Mouse (Mus musculus): ENCODE data around the gene Ybx3.
A peak's percentile ranks its signal among the peaks of the same experiment; 100 is the strongest.

Ybx3 gene

DNA sequence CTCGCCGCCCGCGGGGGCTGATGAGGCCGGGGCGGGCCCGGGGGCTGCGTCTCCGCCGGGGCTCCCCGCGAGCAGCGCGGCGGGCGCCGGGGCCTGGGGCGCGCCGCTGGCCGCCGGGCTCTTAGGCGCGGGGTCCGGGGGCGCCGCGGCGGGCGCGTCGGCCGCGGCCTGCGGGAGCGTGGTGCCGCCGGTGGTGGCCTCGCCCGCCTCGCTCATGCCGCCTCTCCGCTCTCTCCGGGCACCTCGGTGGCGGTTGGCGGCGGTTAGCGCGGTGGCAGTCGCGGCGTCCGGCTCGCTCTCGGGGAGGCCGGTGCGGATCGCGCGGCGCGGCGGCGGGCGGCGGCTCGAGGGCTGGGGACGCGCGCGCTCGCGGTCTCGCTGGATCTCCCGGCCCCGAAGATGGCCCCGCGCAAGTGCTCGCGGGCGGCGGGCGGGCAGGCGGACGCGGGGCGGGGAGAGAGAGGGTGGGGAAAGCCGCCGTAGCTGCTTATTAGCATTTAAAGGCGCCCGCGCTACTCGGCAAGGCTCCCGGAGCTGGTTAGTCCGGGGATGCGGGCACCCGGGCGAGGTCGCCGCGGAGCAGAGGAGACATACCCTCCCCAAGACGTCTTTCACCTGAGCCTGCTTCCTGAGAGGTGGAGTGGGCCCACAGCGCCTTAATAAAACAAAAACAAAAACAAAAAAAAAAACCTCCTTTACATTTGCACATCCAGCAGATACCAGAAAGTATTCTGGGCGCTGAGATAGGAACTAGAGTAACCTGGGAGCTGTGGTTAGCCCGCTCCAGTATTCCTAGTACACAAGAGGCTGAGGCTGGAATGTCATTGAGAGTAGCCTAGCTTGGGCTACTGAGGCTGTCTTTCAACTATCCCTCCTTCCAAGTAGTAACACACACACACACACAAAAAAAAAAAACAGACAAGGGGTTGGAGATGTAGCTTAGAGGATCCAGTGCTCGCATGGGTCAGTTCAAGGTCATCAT, at the start of gene Ybx3:
Ybx3 (minus strand) TSS at position 437 of the 982 bp plus-strand sequence.
- DNase-seq: peak; percentile 68

DNA sequence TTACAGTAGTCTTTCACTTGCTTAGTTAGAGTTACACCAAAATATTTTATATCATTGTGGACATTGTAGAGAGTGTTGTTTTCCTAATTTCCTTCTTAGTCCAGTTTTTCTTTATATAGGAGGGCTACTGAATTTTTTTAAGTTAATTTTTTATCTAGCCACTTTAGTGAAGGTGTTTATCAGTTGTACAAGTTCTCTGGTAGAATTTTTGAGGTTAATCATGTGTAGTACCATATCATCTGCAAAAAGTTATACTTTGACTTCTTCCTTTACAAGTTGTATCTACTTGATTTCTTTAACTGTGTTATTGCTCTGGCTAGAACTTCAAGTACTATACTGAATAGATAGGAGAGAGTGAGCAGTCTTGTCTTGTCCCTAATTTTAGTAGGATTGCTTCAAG, 48.4 kb upstream of the Ybx3 start:
- DNase-seq: no peak

DNA sequence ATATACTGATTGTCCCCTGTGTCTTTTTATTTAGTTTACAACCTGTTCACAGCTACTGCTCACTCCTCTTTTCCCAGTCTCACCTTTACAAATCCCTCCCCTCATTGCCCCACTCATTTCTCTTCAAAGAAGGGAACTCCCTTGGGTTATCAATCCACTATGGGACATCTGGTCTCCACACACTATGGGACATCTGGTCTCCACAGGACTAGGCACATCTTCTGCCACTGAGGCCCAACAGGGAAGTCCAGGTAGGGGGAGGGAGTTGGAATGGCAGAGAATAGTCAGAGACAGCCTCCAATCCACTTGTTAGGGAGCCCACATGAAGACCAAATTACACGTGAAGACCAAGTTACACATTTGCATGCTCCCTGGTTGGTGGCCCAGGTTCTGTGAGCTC, 45.8 kb upstream of the Ybx3 start:
- no peak for DNase-seq

DNA sequence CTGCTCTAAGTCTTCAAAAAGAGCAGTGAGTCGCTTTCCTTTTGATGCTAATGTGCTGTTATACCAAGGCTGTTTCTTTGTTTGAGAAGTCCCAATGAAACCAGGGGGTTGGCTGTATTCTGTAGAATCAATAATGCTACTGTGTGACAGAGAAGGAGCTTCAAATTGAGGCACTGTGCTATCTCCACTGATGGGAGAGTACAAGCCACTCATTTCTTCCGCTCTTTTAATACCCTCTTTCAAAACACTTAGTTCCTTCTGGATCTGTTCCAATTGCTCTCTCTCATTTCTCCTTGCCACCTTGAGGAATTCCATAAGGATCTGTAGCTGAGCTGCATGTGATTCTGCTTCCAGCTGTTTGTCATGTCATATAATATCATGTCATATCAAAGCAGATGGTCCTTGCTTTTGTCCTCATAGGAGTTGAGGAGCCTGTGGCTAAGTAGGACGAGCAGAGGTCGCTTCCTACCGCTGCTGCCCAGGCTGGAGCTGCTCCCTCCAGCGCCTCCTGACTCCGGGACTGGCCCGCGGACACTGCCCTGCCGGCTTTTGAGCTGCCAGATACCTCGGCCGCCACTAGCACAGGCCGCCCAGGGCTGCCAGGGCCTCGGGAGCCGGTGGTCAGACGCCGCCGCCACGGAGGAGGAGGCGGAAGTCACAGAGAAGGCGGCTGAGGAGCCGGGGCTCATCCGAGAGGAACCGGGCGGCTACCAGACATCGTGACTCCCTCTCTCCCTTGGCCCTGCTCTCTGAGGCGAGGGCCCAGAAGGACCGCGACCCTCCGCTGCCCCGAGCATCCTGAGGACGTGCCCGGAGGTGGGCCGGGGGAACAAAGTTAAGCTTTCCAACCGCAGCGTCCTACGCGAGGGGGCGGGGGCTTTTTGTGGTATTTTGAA, 45.1 kb upstream of the Ybx3 start:
- no peak for DNase-seq

DNA sequence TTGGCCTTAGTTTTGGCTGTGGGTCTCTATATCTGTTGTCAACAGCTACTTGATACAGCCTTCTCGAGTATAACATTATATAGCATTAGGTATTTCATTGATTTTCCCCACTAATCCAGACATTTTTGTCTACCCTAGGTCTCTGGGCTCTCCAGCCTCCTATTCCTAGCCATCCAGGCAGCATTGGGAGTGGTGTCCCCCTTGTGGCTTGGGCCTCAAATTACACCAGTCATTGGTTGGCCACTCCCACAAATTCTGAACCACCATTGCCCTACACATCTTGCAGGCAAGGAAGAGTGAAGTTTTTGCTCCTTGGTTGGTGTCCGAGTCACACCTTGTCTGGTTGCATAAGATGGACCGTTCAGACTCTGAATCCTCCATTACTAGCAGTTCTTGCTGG, 33.3 kb upstream of the Ybx3 start:
- DNase-seq: peak; percentile 16

DNA sequence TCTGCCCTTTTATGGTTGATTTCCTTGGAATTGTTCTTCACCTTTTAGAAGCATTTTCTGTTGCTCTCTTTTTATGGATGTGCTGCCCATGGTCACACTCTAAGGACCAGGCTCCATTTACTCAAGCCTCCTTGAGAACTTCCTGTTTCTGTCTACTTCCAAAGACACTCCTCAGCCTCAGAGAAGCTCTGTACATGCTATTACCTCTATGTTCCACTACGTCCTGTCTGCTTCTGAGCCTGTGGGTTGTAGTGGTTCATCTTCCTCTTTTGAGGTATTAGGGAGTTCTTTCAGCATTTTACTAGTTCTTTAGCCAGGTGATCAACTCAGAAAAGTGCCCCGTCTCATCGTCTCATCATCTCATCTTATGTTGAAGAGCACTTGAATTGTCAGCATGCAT, 31.3 kb upstream of the Ybx3 start:
- no peak for DNase-seq

DNA sequence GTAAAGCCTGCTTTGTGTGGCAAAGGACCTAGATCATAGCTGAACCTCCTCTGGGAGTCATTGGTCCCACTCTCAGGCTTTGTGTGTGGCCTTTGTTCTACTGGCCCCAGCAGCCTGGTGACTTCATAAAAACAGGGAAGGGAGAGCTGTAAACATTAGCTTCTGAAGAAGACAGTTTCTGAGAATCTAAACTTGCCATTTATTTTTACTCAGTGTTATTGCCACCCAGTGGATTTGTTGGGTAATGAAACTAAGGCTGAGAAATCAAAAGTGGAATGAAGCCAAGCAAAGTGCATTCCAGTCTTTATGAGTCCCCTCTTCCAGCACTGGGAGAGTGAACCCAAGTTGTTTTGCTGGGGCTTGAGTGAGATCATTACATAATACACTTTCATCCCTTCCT, 30.5 kb upstream of the Ybx3 start:
- DNase-seq: no peak

DNA sequence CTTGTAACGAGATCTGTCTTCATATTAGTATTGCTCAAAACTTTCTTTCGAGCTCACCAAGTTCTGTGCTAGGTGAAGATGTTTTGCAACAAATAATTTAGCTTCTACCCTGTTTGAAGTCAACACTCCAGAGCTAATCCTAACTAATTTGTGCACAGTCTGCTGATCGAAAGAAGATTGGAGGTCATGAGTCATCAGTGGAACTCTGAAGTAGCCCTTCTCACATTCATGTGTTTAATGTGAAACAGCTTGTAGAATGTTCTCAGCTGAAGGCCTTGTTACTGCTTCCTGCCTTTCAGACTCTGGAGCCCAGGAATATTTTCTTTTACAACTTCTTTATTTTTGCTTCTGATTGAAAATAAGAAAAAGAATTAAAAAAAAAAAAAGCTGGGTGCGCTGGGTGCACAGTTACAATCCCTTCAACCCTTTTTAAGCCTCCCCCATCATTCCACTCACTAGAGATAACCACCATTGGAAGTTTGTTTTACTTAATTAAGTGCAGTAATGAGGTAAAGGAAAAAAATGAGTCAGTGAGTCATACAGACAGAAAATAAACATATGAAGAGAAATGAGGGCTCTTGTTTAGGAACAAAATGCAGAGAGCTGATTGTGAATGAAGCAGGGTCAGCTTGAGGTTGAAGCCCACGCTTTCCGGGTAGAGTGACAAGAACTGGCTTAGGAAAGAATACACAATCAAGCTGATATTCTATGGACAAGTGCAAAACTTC, 23.0 kb upstream of the Ybx3 start:
- no peak for DNase-seq

DNA sequence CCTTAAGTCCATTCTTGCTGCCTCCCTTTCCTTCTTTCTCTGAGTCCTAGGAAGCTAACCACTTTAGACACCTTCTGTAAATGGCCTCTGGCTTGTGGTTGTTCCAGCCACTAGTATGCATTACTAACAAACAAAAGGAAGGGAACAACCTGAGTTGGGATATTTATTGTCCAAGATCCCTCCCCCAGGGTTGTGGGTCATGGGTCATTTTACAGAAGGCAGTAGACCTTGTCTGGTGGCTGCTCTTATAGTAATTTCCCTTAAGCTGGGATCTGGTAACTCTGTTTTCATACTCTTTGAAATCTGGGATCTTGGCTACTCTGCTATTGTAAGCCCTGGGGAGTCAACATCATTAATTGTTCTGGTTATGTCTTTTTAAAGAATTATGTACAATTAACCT, 18.7 kb upstream of the Ybx3 start:
- DNase-seq: no peak

DNA sequence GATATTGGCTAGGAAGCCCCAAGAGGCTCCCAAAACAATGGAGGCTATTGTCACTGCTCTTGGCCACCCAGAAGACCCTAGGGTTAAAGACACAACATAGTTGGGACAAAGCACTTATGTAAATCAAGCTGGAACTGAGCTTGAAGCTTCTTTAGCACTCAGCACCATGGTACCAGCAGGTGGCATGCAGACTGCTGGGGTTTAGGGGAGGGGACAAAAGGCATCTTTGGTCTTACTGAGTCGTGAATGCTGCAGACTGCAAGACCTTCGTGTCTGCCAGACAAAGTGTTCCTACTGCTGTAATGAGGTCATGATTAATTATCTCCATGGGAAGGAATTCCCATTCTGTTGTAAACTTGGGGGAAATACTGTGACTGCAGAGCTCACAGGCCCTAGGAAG, 17.6 kb upstream of the Ybx3 start:
- DNase-seq: no peak

DNA sequence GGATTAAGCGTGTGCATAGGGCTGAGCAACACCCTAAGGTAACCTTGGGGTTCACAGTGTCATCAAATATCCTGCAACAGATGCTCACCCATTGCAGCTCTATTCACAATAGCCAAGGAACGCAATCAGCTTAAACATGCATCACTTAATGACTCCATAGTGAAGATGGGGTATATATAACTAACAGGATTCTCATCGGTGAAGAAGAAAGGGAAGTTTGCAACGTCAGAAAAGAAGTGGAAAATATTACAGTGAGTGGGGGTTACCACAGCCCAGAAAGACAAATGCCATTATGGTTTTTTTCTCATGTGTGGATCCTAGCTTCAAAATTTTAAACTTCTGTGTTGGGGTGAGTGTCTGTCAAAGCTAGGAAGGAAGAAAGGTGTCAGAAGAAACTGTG, 16.9 kb upstream of the Ybx3 start:
- no peak for DNase-seq

DNA sequence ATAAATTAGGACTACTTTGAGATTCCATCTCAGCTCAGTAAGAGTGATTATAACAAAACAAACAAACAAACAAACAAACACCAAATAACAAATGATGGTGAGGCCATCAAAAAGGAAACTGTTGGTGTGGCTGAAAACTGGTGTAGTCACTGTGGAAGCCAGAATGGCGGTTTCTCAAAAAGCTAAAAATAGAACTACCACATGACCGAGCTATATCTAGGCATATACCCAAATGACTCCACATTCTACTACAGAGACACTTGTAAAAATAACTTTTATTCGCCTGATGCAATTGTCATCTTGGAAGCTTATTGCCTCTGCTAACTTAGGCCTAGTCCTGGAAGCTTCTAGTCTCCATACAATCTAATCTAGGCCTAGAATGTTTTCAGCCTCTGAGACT, 16.0 kb upstream of the Ybx3 start:
- no peak for DNase-seq

DNA sequence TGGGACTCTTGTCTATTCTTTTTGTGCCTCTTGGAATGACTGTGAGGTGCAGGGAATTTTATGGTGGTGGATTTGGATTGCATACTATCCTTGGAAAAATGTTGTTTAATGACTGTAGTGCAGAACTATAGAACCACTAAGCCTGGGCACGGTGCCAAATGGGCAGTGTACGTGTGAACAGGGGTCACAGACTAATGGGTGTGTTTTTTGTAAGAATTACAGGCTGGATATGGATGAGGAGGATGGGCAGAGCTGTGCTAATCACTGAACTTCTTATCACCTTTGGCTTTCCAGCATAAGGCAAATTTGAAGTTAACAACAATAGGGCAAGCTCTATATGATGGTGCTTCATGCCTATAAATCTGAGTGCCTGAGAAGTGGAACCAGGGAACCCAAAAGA, 14.8 kb upstream of the Ybx3 start:
- no peak for DNase-seq

DNA sequence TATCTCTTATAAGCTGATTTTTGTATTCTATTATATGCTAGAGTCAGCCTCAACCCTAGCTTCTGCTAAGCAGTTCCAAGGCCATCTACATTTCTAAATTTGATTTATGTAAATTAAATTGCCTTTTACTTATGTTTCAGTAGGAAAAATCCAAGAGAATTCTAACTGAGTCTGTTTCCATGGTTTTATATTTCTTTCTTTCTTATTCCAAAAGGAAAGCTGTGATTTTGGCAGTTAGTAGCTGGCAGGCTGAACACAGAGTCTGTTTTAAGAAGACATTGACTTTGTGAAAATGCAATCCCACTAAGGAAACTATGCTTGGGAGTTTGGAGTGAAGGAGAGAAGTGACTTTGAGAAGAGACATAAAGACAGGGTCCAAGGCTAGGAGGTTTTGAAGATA, 14.3 kb upstream of the Ybx3 start:
- DNase-seq: no peak

DNA sequence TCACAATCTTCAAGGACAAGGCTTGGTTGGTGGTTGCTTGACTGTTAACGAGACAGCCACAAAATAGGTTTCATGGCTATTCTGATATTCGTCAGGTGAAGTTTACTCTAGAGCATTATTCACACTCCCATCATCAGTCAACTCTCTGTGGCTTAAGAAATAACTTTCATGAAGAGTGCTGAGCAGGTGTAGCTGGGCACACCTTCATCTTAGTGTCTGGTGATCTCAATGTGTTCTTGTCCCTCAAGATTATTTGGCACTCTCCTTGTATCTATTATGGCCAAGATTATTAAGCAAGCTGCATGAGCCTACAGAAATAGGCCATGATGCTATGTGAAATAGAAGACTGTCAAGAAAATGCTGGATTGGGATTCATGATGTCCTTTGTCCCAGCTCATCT, 13.0 kb upstream of the Ybx3 start:
- DNase-seq: no peak

DNA sequence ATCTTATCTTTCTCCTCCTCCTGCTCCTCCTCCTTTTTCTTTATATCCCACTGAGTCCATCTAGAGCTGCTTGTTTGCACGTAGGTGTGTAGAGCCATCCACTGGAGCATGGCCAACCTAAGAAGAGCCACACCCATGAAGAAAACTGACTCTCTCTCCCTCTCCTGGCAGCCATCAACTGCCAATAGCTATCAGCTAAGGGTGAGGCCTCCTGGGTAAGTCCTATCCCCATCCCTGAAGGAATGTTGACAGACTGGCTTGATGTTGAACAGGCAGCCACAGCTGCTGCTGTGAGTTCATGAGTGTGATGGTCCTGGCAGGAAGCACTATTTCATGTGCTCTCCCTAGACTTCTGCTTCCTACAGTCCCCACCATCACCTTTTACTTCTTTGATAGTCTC, 8.4 kb upstream of the Ybx3 start:
- DNase-seq: no peak

DNA sequence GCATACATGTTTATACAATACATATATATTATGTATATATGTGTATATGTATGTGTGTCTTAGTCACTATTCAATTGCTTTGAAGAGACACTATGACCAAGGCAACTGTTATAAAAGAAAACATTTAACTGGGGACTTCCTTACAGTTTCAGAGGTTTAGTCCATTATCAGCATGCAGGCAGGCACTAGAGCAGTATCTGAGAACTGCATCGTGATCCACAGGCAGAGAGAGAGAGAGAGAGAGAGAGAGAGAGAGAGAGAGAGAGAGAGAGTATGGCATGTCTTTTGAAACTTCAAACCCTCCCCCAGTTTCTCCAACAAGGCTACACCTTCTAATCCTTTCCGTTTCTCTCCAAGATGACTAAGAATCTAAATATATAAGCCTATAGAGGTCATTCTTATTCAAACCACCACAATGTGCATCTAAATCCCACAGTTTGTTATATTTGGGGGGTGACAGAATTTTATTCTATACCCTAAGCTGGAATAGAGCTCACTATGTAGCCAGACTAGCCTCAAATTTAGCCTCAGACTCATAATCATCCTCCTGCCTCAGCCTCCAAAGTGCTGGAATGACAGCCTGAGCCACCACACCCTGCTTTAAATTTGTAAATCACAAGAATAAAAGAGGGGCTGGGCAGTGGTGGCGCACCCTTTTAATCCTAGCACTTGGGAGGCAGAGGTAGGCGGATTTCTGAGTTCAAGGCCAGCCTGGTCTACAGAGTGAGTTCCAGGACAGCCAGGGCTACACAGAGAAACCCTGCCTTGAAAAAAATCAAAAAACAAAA, 5.8 kb upstream of the Ybx3 start:
- no peak for DNase-seq

DNA sequence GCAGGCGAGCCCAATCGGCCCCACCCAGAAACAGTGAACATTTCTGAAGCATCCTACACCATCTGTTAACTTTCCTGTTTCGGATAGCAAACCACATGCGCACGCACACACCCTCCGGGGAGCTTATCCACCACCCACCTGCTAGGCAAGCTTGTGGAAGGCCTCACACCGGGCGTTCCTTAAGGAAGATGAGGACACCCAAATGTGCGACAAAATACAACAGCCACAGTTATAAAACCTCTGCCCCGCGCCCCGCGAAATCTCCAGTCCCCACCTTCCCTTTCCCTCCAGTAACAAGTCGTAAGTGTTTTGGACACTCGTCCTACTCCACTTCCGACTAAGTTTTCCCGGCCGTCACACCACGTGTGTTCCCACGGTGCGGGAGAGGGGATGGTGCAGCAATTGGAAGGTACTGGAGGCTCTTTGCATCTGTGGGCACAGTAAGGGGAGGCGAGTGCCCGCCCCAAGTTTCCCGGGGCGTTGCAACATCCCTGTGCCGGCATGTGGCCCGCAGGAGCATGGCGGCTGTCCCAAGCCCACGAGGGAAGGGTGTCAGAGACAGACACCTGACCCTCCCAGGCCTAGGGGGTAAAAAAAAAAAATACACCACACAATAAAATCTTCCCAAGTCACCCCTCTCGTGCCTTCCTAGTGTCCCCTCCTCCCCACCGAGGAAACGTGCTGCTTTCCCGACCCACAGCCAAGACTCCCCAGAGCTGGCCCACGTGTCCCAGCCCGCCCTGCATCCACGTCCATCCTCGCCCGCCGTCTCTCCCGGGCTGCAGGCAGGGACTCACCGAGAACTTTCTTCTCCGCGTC, 846 bp downstream of the Ybx3 start:
- DNase-seq: peak; percentile 49

DNA sequence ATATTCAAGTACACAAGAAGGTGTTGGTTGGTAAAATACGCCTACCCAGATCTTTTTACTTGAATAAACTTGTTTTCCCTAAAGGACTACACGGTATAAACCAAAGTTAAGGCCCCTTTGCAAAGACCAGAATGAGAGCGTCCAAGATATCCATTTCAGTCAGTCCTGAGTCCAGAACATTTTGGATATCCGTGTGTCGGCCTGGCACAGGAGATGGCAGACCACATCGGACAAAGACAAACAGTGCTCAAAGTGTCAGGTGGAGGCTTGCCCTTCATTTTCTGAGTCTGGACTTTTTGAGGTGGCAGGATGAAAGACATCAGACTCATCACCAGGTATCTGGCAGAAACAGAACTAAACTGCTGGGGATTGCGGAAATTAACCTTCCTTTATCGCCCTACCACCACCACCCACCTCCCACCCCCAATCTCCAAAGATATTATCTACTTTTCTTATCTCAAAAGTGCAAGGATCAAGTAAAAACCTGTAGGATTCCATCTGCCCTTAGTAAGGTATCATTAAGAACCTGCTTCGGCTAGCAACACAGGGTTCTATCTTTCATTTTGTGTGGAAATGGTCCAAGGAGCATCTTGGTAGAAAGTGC, 1.8 kb downstream of the Ybx3 start:
- DNase-seq: no peak

DNA sequence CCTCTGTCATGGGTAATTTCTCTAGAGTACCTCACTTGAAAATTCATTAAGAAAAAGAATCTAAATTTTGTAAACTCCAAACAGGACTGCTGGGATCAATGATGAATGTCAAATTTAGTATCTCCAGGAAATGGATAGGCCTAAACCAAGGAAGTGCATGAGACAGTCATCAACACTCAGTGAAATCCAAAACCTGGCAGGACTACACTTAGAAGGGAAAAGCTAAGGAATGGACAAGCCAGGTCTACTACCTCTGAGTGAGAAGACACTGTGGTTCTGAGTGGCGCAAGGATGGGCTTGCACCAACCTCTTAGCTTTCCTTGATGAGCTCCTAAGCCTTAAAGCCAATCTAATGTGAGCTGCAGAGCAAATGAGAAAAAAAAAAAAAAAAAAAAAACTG, 2.8 kb downstream of the Ybx3 start:
- DNase-seq: no peak

DNA sequence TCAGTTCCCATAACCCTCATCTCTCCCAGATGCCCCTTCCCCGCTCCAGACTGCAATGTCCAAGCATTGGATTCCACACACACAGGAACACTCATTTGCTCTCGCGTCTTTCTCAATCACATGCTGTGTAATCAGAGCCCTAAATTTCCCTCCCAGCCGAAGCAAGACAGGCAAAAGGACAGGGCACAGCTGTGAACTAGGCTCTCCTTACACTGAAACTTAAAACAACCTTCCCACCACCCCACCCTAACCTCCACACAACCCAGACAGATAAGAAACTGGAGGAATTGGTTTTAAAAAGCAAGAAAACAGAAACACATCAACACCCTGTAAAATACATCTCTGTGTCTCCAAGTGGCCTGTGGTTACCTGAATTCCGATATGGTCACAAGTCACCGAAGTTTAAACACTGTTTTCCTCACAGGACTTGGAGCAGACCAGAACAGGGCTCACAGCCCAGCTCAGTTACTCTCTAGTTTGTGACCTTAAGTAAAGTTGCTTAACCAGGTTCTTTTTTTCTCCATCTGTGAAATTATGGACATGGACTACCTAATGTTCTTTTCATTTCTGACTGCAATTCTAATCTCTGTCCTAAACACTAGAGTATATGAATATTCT, 4.5 kb downstream of the Ybx3 start:
- no peak for DNase-seq

Measured in thymus, postnatal 4 days (tissue).